Mouse (Mus musculus) limb, embryonic 11.5 days (tissue): ENCODE data around the gene Ccdc85b. TPM values are rescaled to one million over a fixed set of nuclear protein-coding genes. Genes with fewer than 3 reads are reported as not detected.
"Not testable (repeated sequence)": the region's sequence is repeated elsewhere in the genome, so short reads cannot be mapped to it uniquely, and the experiment has no call there.

Source experiments
- ATAC-seq: fragments of 200-750 bp; cut with Nextera tagmentation; 2 replicates; pipeline ENCODE4 v1.8.0; 2017; ENCODE audit warnings: low read depth; ENCODE audit not compliant: insufficient number of reproducible peaks, low FRiP score, low TSS enrichment
- DNase-seq: peaks from one replicate; pipeline ENCODE4 v3.0.0-alpha.2; 2015; ENCODE audit warnings: low spot score
- H3K27ac ChIP-seq: fragments of 300-500 bp; sonication (generic); replicated peaks from 2 replicates; pipeline ENCODE4 v1.5.1; 2014; ENCODE audit warnings: low read depth, mild to moderate bottlenecking, low read length
- H3K27me3 ChIP-seq: fragments of 300-500 bp; sonication (generic); 2 replicates; pipeline ENCODE4 v1.6.1; 2014; ENCODE audit warnings: mild to moderate bottlenecking, low read length, mixed read lengths; ENCODE audit not compliant: control insufficient read depth, insufficient read depth
- H3K36me3 ChIP-seq: fragments of 300-500 bp; sonication (generic); 2 replicates; pipeline ENCODE4 v1.6.1; 2014; ENCODE audit warnings: mild to moderate bottlenecking, low read length, moderate library complexity, mixed read lengths; ENCODE audit not compliant: control insufficient read depth, insufficient read depth
- H3K4me1 ChIP-seq: fragments of 300-500 bp; sonication (generic); 2 replicates; pipeline ENCODE4 v1.6.1; 2014; ENCODE audit warnings: low read length, mixed read lengths; ENCODE audit not compliant: control insufficient read depth, insufficient read depth
- H3K4me2 ChIP-seq: fragments of 300-500 bp; sonication (generic); 2 replicates; pipeline ENCODE4 v1.6.1; 2014; ENCODE audit warnings: low read depth, mild to moderate bottlenecking, moderate library complexity; ENCODE audit not compliant: severe bottlenecking
- H3K4me3 ChIP-seq: fragments of 300-500 bp; sonication (generic); 2 replicates; pipeline ENCODE4 v1.5.1; 2014; ENCODE audit warnings: low read depth, low read length
- H3K9ac ChIP-seq: fragments of 300-500 bp; sonication (generic); 2 replicates; pipeline ENCODE4 v1.6.1; 2014; ENCODE audit warnings: mild to moderate bottlenecking, low read length
- H3K9me3 ChIP-seq: fragments of 300-500 bp; sonication (generic); 2 replicates; pipeline ENCODE4 v1.6.1; 2016; ENCODE audit warnings: low read length; ENCODE audit not compliant: control insufficient read depth
- WGBS: fragments of 180-500 bp; shearing (Covaris S2); extraction: QIAGEN DNeasy Blood & Tissue Kit; methylation state at CpG from one replicate; pipeline ENCODE4 v1.1.7; 2014; 5-methylcytosine and 5-hydroxymethylcytosine counted together
- polyA plus RNA-seq: library from polyadenylated mRNA; unstranded; fragments of >200 nt; fragmentation: Nextera tagmentation; extraction: Ambion mirVana; gene quantifications from 2 replicates; pipeline ENCODE4 v1.2.1, GENCODE M21; 2014

Ccdc85b gene
- polyA plus RNA-seq, result 7.9 and 9.2 TPM in 2 replicates

- peak within 1 kb of the TSS; percentile 10 for H3K27ac ChIP-seq
- ATAC-seq, result no peak; the same call in 1 of the 2 replicates
- H3K4me1 ChIP-seq, result peaks cover 21% of the 10 kb centered on the region
- peak within 1 kb of the TSS; percentile 45 for H3K4me3 ChIP-seq
- no peaks in the 10 kb centered on the region for H3K27me3 ChIP-seq
- no peaks in the 10 kb centered on the region for H3K9me3 ChIP-seq
- WGBS, result 19% methylated on average over 14 of the region's 14 CpGs
- no peak for DNase-seq
- H3K9ac ChIP-seq, result peak within 1 kb of the TSS; percentile 61
- peak within 1 kb of the TSS; percentile 98 for H3K4me2 ChIP-seq
- H3K36me3 ChIP-seq, result peaks cover under 1% of the 10 kb centered on the region; the same call in 1 of the 2 replicates
Measured at GRCm38 (mm10) chr19:5457746-5458442, at the start of gene Ccdc85b. Ccdc85b (minus strand) TSS chr19:5457894.

- ATAC-seq (no peak), DNase-seq (no peak)
- Histone ChIP-seq H3K9ac (no peak within 1 kb of the TSS), H3K4me3 (no peak within 1 kb of the TSS), H3K27me3 (no peaks in the 10 kb centered on the region), H3K4me2 (no peak within 1 kb of the TSS), H3K27ac (no peak within 1 kb of the TSS), H3K4me1 (no peaks in the 10 kb centered on the region), H3K9me3 (no peaks in the 10 kb centered on the region), H3K36me3 (no peaks in the 10 kb centered on the region)
- WGBS, result 39% methylated on average over 17 of the region's 17 CpGs
Measured at GRCm38 (mm10) chr19:5503687-5504086, 46.0 kb upstream of the Ccdc85b start, which contains the start of gene 1700020D05Rik. 1700020D05Rik (minus strand) TSS chr19:5503787.

GRCm38 (mm10) chr19:5500330-5500875, 42.7 kb upstream of the Ccdc85b start:
- Histone ChIP-seq H3K36me3 (peaks cover 9% of the 10 kb centered on the region), H3K27ac (no peak overlapping the region), H3K4me1 (no peaks in the 10 kb centered on the region), H3K4me2 (no peak overlapping the region), H3K9me3 (no peaks in the 10 kb centered on the region), H3K27me3 (no peaks in the 10 kb centered on the region), H3K9ac (no peak overlapping the region), H3K4me3 (no peak overlapping the region)
- ATAC-seq, result no peak
- no peak for DNase-seq
- WGBS, result 92% methylated on average over 2 of the region's 2 CpGs

- H3K9ac ChIP-seq, result no peak overlapping the region
- peaks cover 27% of the 10 kb centered on the region for H3K36me3 ChIP-seq
- ATAC-seq, result no peak
- 86% methylated on average over 16 of the region's 16 CpGs for WGBS
- no peak for DNase-seq
- H3K4me3 ChIP-seq, result no peak overlapping the region
- 0 out of 2 replicates have a peak, but pooled peaks cover 5% of the 10 kb centered on the region for H3K4me1 ChIP-seq
- H3K4me2 ChIP-seq, result no peak overlapping the region
- no peak overlapping the region for H3K27ac ChIP-seq
- H3K27me3 ChIP-seq, result no peaks in the 10 kb centered on the region
- no peaks in the 10 kb centered on the region for H3K9me3 ChIP-seq
Measured at GRCm38 (mm10) chr19:5496052-5496370, 38.3 kb upstream of the Ccdc85b start.

- H3K36me3 ChIP-seq, result peaks cover 27% of the 10 kb centered on the region
- DNase-seq (no peak), ATAC-seq (no peak)
- H3K4me2 ChIP-seq, result no peak overlapping the region
- H3K9me3 ChIP-seq, result no peaks in the 10 kb centered on the region
- H3K4me1 ChIP-seq, result 0 out of 2 replicates have a peak, but pooled peaks cover 5% of the 10 kb centered on the region
- H3K27me3 ChIP-seq, result no peaks in the 10 kb centered on the region
- H3K9ac ChIP-seq, result no peak overlapping the region
- no peak overlapping the region for H3K27ac ChIP-seq
- H3K4me3 ChIP-seq, result no peak overlapping the region
- WGBS, result 81% methylated on average over 12 of the region's 12 CpGs
Measured at GRCm38 (mm10) chr19:5495353-5496051, 37.8 kb upstream of the Ccdc85b start.

GRCm38 (mm10) chr19:5494314-5494713, 36.6 kb upstream of the Ccdc85b start:
- Histone ChIP-seq H3K4me1 (0 out of 2 replicates have a peak, but pooled peaks cover 5% of the 10 kb centered on the region), H3K4me3 (no peak overlapping the region), H3K27ac (no peak overlapping the region), H3K9ac (no peak overlapping the region), H3K27me3 (no peaks in the 10 kb centered on the region), H3K36me3 (peaks cover 27% of the 10 kb centered on the region), H3K9me3 (no peaks in the 10 kb centered on the region), H3K4me2 (no peak overlapping the region)
- WGBS, result 92% methylated on average over 3 of the region's 3 CpGs
- DNase-seq (no peak), ATAC-seq (no peak)

GRCm38 (mm10) chr19:5493301-5493721, 35.6 kb upstream of the Ccdc85b start:
- H3K9ac ChIP-seq, H3K4me2 ChIP-seq, H3K9me3 ChIP-seq, H3K27ac ChIP-seq, H3K27me3 ChIP-seq, H3K4me3 ChIP-seq, ATAC-seq, DNase-seq, H3K4me1 ChIP-seq: not testable (repeated sequence)
- H3K36me3 ChIP-seq, result peaks cover 27% of the 10 kb centered on the region
- WGBS, result 72% methylated on average over 9 of the region's 9 CpGs

GRCm38 (mm10) chr19:5492641-5493040, 34.9 kb upstream of the Ccdc85b start:
- Histone ChIP-seq H3K27me3 (no peaks in the 10 kb centered on the region), H3K36me3 (peaks cover 27% of the 10 kb centered on the region), H3K4me2 (no peak overlapping the region), H3K4me1 (0 out of 2 replicates have a peak, but pooled peaks cover 5% of the 10 kb centered on the region), H3K9me3 (no peaks in the 10 kb centered on the region), H3K9ac (no peak overlapping the region), H3K27ac (no peak overlapping the region), H3K4me3 (no peak overlapping the region)
- ATAC-seq, result no peak
- no peak for DNase-seq
- WGBS, result 88% methylated on average over 4 of the region's 4 CpGs
